Mouse (Mus musculus) spleen, postnatal 14 days (tissue): ENCODE results near the gene Adgrf3.

ENCODE experiments used
- DNase-seq, 2 experiments: peaks; one replicate each; pipeline ENCODE4 v3.0.0; 2021 to 2022; ENCODE audit warnings: low spot score in 2 of 2

Adgrf3 gene

DNA sequence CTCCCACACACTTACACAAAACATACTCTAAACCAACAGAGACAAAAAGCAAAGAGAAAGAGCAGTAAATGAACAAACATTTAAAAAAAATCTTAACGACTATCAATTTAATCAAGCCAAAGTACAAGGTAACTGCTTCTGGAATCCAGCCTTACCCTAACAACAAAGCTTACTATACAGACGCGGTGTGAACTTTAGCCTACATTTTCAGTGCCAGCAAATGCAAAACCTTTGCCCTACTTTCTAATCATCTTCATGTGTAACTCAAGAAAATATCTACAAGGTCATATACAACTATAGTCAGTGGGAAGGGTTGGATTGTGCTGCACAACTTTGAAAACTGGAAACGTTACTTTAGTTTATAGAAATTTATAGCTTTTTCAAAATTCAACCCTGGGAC is 53.5 kb downstream of the Adgrf3 start:
- no peak for DNase-seq

GRCm38 (mm10) chr5:30148133-30148920 is 57.2 kb downstream of the Adgrf3 start:
- DNase-seq: no peak

- DNase-seq: no peak
Observed at GRCm38 (mm10) chr5:30146526-30146925, 59.0 kb downstream of the Adgrf3 start.
